Mouse (Mus musculus) MEL-GATA-1-ER (cell line): ENCODE measurements around the gene Gm16434.
"Not testable (repeated sequence)": the region's sequence is repeated elsewhere in the genome, so short reads cannot be mapped to it uniquely, and the experiment has no call there.

ENCODE experiments used
- DNase-seq: peaks from one replicate; pipeline ENCODE4 v3.0.0-alpha.2; 2012; ENCODE audit warnings: low read depth; ENCODE audit errors: extremely low read depth

The Gm16434 gene

DNA sequence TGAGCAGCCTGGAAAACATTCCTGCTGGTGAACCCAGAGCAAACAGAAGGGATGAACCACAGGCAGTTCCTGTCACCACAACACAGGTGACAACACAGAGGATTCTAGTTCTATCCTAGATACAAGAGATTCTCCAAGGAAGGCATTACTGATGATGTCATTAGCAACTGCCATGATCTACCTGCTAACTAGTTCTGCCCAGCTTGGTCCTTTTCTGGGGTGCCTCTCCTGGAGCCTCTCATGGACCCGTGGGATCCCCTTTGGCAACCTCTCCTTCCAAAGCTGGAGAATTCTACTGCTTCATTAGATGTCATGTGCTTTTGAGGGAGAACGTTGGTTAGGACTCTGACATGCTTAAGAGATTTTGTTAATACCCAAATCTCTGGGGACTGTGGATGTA is at the start of gene Gm16434:
TSS of gene Gm16434 (minus strand) at position 101 of the 400 bp plus-strand sequence.
- DNase-seq, result not testable (repeated sequence)

DNA sequence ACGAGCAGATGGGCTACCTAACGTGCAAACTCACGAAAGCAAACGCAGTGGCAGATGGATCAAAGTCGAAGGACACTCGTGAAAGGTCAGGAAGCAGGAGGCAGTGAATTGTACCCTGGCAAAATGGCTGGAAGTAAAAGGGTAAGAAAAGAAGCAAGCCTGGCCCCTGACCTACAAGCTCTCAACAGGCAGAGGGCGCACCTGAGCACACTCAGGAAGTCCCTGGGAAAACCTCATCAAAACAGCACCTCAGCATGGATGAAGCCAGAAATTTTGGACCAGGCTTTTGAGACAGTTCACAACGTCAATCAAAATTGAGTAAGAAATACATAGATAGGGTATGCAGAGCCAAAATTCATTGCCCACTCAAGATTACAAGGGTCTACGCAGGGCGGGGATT is 49.2 kb upstream of the Gm16434 start:
- not testable (repeated sequence) for DNase-seq

DNA sequence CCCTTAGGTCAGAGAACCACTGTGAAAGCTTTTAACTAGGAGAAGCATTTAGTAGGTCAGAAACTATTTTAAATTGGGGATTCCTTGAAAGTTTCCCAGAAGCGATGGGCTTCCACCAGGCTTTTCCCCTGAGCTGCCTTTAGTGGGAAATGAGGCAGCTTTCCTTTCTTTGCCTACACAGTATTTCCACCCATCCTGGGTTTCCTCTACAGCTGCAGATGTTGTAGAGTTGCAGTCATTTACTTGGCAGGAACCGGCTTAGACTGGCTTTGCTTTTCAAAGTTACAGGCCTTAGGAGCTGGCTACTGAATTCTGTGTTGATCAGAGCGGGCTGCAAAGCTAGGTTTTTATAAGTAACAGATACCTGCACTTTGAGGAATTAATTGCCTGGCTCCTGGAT is 5.7 kb upstream of the Gm16434 start:
- not testable (repeated sequence) for DNase-seq

DNA sequence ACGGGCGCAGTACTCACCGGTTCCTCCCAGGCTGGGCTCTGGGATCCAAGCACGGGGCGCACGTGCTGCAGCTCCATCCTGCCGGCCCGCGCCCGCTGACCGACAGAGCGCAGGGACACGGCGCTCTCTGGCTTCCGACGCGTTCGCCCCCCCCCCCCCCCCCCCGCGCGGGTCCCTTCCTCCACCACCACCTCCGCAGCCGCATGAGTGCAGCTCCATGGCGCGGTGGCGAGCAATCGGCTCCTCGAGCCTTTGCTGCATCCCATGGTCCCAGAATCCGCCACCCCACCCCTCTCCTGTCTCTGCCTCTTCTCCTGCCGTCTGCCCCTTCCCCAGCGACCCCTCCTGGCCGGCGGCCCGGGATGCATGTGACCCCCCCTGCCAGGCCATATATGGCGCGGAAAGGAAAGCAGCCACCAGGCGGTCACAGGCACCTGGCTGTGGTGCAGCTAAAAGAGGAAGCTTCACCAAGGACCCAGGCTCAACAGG is 19.8 kb downstream of the Gm16434 start, which contains the start of gene Gm3512:
TSS of gene Gm3512 (minus strand) at position 51 of the 489 bp plus-strand sequence.
- not testable (repeated sequence) for DNase-seq
